Mouse (Mus musculus) liver, postnatal 0 days (tissue): ENCODE measurements around the gene Lama5. TPM values are rescaled to one million over a fixed set of nuclear protein-coding genes. Genes with fewer than 3 reads are reported as not detected.

Experiments used
- ATAC-seq: fragments of 200-750 bp; cut with Nextera tagmentation; 2 replicates; pipeline ENCODE4 v1.8.0; 2017; ENCODE audit warnings: mild to moderate bottlenecking, moderate library complexity
- DNase-seq: peaks from one replicate; pipeline ENCODE4 v3.0.0-alpha.2; 2016
- H3K27ac ChIP-seq: fragments of 300-500 bp; sonication (generic); 2 replicates; pipeline ENCODE4 v1.5.1; 2014; ENCODE audit warnings: antibody characterized with exemption, moderate library complexity, mild to moderate bottlenecking, low read depth
- H3K27me3 ChIP-seq: fragments of 300-500 bp; sonication (generic); 2 replicates; pipeline ENCODE4 v1.6.1; 2014; ENCODE audit warnings: low read length, control low read depth, mixed read lengths; ENCODE audit not compliant: insufficient read depth
- H3K36me3 ChIP-seq: fragments of 300-500 bp; sonication (generic); replicated peaks from 2 replicates; pipeline ENCODE4 v1.6.1; 2014; ENCODE audit warnings: mild to moderate bottlenecking, control low read depth, low read length, moderate library complexity, mixed read lengths; ENCODE audit not compliant: insufficient read depth
- H3K4me1 ChIP-seq: fragments of 300-500 bp; sonication (generic); 2 replicates; pipeline ENCODE4 v1.6.1; 2014; ENCODE audit warnings: antibody characterized with exemption, mild to moderate bottlenecking, control low read depth; ENCODE audit not compliant: insufficient read depth
- H3K4me2 ChIP-seq: fragments of 300-500 bp; sonication (generic); 2 replicates; pipeline ENCODE4 v1.6.1; 2014; ENCODE audit warnings: low read depth, mild to moderate bottlenecking, low read length, moderate library complexity, mixed read lengths
- H3K4me3 ChIP-seq: fragments of 300-500 bp; sonication (generic); 2 replicates; pipeline ENCODE4 v1.5.1; 2014; ENCODE audit warnings: low read depth, low read length
- H3K9ac ChIP-seq: fragments of 300-500 bp; sonication (generic); replicated peaks from 2 replicates; pipeline ENCODE4 v1.6.1; 2014; ENCODE audit warnings: mild to moderate bottlenecking, moderate library complexity
- H3K9me3 ChIP-seq: fragments of 300-500 bp; sonication (generic); 2 replicates; pipeline ENCODE4 v1.6.1; 2016; ENCODE audit warnings: mild to moderate bottlenecking, control low read depth, low read length, mixed read lengths
- CTCF ChIP-seq: sonication (generic); IDR thresholded peaks from 2 replicates; pipeline ENCODE4 v1.5.1; 2016; ENCODE audit warnings: antibody characterized with exemption, low read depth
- EP300 ChIP-seq: IDR thresholded peaks from 2 replicates; pipeline ENCODE4 v1.6.1; 2016; ENCODE audit warnings: antibody characterized with exemption, low read depth, mild to moderate bottlenecking
- WGBS: fragments of 180-500 bp; shearing (Covaris S2); extraction: QIAGEN DNeasy Blood & Tissue Kit; methylation state at CpG from one replicate; pipeline ENCODE4 v1.1.7; 2014; ENCODE audit not compliant: insufficient replicate concordance; 5-methylcytosine and 5-hydroxymethylcytosine counted together
- polyA plus RNA-seq: library from polyadenylated mRNA; unstranded; fragments of >200 nt; fragmentation: Nextera tagmentation; extraction: Ambion mirVana; gene quantifications from 2 replicates; pipeline ENCODE4 v1.2.1, GENCODE M21; 2015

The Lama5 gene
- polyA plus RNA-seq = 2.1 and 2.2 TPM in 2 replicates

DNA sequence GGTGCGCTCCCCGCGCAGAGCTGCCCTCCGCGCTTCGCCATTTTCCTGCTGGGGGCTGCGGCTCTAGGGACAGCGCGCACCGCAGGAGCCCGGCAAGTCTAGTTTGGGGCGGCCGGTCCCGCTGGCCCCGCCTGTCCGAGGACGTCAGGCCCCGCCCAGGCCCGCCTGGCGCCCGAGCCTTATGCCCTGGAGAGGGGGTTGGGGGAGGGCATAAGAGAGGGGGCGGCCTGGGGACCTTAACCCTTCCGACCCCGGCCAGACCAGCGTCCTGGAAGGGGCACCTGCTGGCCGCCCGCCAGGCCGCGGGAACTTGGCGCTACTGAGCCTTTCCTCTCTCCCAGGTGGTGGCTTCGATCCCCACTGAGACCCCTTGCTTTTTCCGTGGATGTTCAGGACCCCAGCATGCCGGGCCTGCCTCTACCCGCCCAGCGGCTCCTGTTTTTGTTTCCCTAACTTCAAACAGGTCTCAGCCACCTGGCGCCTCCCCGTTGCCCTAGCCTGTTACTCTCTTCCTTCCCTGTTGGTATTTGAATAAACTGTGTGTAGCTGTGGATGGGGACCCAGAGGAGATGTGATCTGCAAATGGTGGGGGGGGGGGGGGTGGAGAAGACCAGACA lies at the start of gene Lama5:
Lama5 (minus strand) TSS at position 98 of the 617 bp plus-strand sequence.
- H3K9me3 ChIP-seq = no peaks in the 10 kb centered on the region
- 1% methylated on average over 35 of the region's 37 CpGs for WGBS
- H3K36me3 ChIP-seq = no peaks in the 10 kb centered on the region
- H3K4me3 ChIP-seq = peak within 1 kb of the TSS; percentile 52
- peaks cover 24% of the 10 kb centered on the region for H3K27me3 ChIP-seq
- peak; percentile 71 for ATAC-seq
- H3K4me1 ChIP-seq = peaks cover 23% of the 10 kb centered on the region
- peak within 1 kb of the TSS; percentile 38; the same call in 1 of the 2 replicates for H3K9ac ChIP-seq
- DNase-seq = peak; percentile 51
- H3K27ac ChIP-seq = no peak within 1 kb of the TSS
- TF ChIP-seq CTCF (no peak), EP300 (no peak)
- H3K4me2 ChIP-seq = peak within 1 kb of the TSS; percentile 92

DNA sequence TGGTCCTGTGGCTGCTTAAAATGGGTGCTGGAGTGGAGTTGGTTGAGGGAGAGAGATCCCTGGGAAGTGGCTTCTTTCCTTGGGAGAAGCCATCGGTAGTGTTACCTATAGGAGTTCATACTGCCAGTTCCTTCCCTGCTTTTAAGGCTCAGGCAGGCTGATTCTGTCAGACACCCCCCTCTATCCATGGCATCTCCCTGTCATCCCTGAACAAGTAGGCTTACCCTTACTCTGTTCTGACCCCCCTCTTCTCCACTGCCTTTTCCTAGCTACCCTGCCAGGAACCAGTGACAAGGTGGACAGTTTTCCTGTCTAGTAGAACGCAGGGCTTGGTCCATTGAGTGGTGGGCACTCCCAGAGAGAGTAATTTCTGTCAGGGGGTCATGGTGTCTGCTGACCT lies 48.9 kb upstream of the Lama5 start:
- DNase-seq (no peak), ATAC-seq (no peak)
- Histone ChIP-seq H3K27me3 (no peaks in the 10 kb centered on the region), H3K9me3 (no peaks in the 10 kb centered on the region), H3K27ac (no peak overlapping the region), H3K4me1 (peaks cover 40% of the 10 kb centered on the region), H3K36me3 (0 out of 2 replicates have a peak, but pooled peaks cover 5% of the 10 kb centered on the region), H3K9ac (no peak overlapping the region), H3K4me3 (no peak overlapping the region), H3K4me2 (no peak overlapping the region)
- TF ChIP-seq EP300 (no peak), CTCF (no peak)
- 85% methylated on average over 2 of the region's 2 CpGs for WGBS

DNA sequence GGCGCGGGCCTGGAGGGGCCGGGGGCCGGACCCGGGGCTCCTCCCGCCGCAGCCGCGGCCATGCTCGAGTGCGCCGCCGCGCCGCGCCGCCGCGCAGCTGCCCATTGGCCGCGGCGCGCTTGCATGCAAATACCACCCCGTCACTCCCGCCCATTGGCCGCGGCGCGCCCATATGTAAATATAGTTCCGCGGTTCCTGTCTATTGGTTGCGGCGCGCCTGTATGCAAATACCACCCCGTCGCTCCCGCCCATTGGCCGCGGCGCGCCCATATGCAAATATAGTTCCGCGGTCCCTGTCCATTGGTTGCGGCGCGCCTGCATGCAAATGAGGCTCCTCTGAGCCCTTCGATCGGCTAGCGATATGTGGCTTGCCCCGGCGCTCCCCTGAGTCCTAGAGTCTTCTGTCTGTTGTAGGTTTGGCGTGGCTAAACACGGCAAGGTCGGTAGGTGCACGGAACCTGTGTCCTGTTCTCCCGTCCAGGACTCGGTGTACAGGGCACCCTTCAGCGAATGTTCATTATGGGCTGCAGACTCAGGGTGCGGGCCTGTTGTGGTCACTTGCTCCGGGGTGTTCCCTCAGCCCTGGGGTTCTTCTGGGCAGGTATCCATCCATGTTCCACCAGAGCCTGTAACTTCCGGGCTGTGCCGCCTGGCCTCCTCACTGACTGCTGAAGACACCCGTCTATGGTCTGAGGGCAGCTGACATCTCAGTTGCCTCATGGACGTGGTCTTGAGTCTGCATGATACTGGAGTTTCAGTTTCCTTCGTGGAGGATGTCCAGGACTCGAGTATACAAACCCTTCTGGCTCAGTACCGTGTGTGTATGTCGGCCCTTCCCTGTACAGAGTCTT lies 48.0 kb upstream of the Lama5 start, which contains the start of gene Cables2:
Cables2 (minus strand) TSS at position 103 of the 851 bp plus-strand sequence.
- 5% methylated on average over 68 of the region's 68 CpGs for WGBS
- H3K36me3 ChIP-seq = peaks cover 8% of the 10 kb centered on the region; the same call in 1 of the 2 replicates
- no peaks in the 10 kb centered on the region for H3K9me3 ChIP-seq
- H3K9ac ChIP-seq = peak within 1 kb of the TSS; percentile 94
- ATAC-seq (peak; percentile 96), DNase-seq (peak; percentile 97)
- no peak for TF ChIP-seq CTCF
- no peak for TF ChIP-seq EP300
- H3K27ac ChIP-seq = peak within 1 kb of the TSS; percentile 89
- H3K27me3 ChIP-seq = no peaks in the 10 kb centered on the region
- peaks cover 40% of the 10 kb centered on the region for H3K4me1 ChIP-seq
- peak within 1 kb of the TSS; percentile 81 for H3K4me3 ChIP-seq
- H3K4me2 ChIP-seq = peak within 1 kb of the TSS; percentile 99

DNA sequence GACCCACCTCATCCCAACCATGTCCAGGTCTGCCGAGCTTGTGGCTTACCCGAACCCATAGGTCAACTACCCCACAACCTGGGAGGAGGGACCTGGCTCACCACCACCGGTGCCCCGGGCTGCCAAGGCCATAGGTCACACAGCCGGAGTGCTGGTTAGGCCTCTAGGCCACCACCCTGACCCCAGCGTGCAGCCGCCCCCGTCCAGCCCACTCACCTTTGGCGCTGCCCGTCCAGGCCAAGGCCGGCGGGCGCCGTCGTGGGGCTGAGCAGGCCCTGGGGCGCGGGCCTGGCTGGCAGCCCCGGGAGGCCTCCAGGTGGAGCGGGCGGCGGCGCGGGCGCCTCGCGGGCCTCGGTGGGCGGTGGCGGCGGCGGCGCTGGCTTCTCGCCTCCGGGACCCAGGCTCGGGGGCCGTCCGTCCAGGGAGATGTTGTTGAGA lies 47.2 kb upstream of the Lama5 start:
- DNase-seq (no peak), ATAC-seq (peak; percentile 46)
- peak overlapping the region; percentile 99 for H3K4me2 ChIP-seq
- peak overlapping the region; percentile 81 for H3K4me3 ChIP-seq
- no peak for TF ChIP-seq CTCF
- TF ChIP-seq EP300 = no peak
- H3K9me3 ChIP-seq = no peaks in the 10 kb centered on the region
- peak overlapping the region; percentile 89 for H3K27ac ChIP-seq
- H3K9ac ChIP-seq = peak overlapping the region; percentile 94
- 0% methylated on average over 14 of the region's 37 CpGs for WGBS
- H3K4me1 ChIP-seq = peaks cover 40% of the 10 kb centered on the region
- no peaks in the 10 kb centered on the region for H3K27me3 ChIP-seq
- H3K36me3 ChIP-seq = peaks cover 9% of the 10 kb centered on the region; the same call in 1 of the 2 replicates

DNA sequence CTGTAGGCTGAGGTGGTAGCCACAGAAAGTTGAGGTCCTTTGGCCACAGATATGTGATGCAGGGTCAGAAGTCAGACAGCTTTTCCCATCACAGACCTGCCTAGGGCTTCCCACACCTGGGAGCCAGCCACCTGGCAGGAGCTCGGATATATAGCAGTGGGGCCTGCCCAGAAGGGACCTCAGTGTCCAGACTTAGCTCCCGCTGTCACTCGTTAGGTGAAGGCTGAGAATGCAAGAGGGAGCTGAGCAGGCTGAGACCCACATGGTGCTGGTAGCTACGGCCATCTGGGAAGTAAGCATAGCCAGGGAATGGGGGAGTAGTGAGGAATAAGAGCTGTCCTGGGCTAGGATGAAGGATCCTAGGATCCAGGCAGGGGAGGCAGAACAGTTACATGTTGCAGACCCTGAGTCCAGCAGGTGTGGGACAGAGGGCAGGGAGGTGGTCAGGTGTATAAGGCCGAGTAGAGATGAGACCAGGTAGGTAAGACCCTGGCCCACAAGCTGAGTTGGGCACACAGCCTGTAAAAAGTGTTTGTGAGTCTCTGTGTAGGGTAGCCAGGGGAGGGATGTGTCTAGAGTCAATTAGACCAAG lies 46.2 kb upstream of the Lama5 start:
- peaks cover 36% of the 10 kb centered on the region for H3K4me1 ChIP-seq
- TF ChIP-seq EP300 (no peak), CTCF (no peak)

More for the DNA sequence above, 46.2 kb upstream of the Lama5 start:
- H3K36me3 ChIP-seq = peaks cover 9% of the 10 kb centered on the region; the same call in 1 of the 2 replicates
- no peak overlapping the region for H3K27ac ChIP-seq
- peak overlapping the region; percentile 81 for H3K4me3 ChIP-seq
- WGBS = 80% methylated on average over 5 of the region's 5 CpGs
- DNase-seq (no peak), ATAC-seq (no peak)
- H3K4me2 ChIP-seq = peak overlapping the region; percentile 99
- H3K9ac ChIP-seq = peak overlapping the region; percentile 94
- no peaks in the 10 kb centered on the region for H3K9me3 ChIP-seq
- H3K27me3 ChIP-seq = no peaks in the 10 kb centered on the region
